In genomic region chr11:70870407-70870806, GRCm38 (mm10) we compare ENCODE assay signal across 8 mouse cellular contexts. TPM values are rescaled to one million over a fixed set of nuclear protein-coding genes. Genes with fewer than 3 reads are reported as not detected.
DNase-seq lines count a peak whose midpoint lies in the region; ATAC-seq lines count a peak whose summit lies in the region.

No protein-coding gene starts in this region.

- no peak overlapping the region for H3K4me2 ChIP-seq in liver, embryonic 12.5 days

- H3K36me3 ChIP-seq in liver, embryonic 12.5 days, result 0 out of 2 replicates have a peak, but pooled peaks cover 3% of the 10 kb centered on the region

- no peaks in the 10 kb centered on the region for H3K27me3 ChIP-seq in liver, embryonic 12.5 days (replicated peaks)

- H3K27ac ChIP-seq in liver, embryonic 12.5 days, result no peak overlapping the region

- 92% methylated on average over 1 of the region's 1 CpGs for WGBS in liver, embryonic 12.5 days (ENCODE audit: insufficient replicate concordance)

- no peaks in the 10 kb centered on the region for H3K9me3 ChIP-seq in liver, embryonic 12.5 days (replicated peaks)

- intact Hi-C loops in heart, postnatal 36 days (cut with DNase I), result no loop called here
- intact Hi-C loops in left cerebral cortex, postnatal 14 days (cut with DNase I), result no loop called here

- no peak for ATAC-seq in liver, embryonic 12.5 days

- H3K9ac ChIP-seq in liver, embryonic 12.5 days, result no peak overlapping the region

- DNase-seq in spleen, postnatal 36 days (ENCODE audit: low spot score in 2 of 2), result peak; percentile 10 to 21
- DNase-seq in spleen, adult 12 weeks (ENCODE audit: low spot score), result no peak
- DNase-seq in cerebellum, postnatal 4 days (ENCODE audit: low spot score in 2 of 2), result peak; percentile 20 to 57
- peak; percentile 73 to 74 for DNase-seq in heart, postnatal 36 days
- DNase-seq in left cerebral cortex, postnatal 14 days (ENCODE audit: low spot score in 2 of 2), result peak; percentile 59 to 70
- DNase-seq in skeletal muscle tissue, adult 2 months (ENCODE audit: low read depth, low spot score), result peak; percentile 79
- no peak for DNase-seq in spleen, adult 18-20 months

- peaks cover 47% of the 10 kb centered on the region for H3K4me1 ChIP-seq in liver, embryonic 12.5 days

- no peak overlapping the region for H3K4me3 ChIP-seq in liver, embryonic 12.5 days

RNA-seq across cellular contexts. Expression of gene Rabep1, which starts 25.8 kb away (rescaled TPM):
- total RNA-seq in heart, postnatal 36 days (2021), result 10 to 100 TPM; 35.9 to 36.5 TPM
- 100 to 1,000 TPM; 110 to 118 TPM for total RNA-seq in left cerebral cortex, postnatal 14 days (2021)
- polyA plus RNA-seq in liver, embryonic 12.5 days (2016; fragmentation: Nextera tagmentation; extraction: Ambion mirVana), result 21.1 and 23.0 TPM in 2 replicates

RNA-seq across cellular contexts. Expression of gene Scimp, which starts 58.0 kb away (rescaled TPM):
- under 1 TPM; 0.47 to 0.89 TPM for total RNA-seq in heart, postnatal 36 days (2021)
- total RNA-seq in left cerebral cortex, postnatal 14 days (2021), result not detected
- 0.26 and 0.41 TPM in 2 replicates for polyA plus RNA-seq in liver, embryonic 12.5 days (2016; fragmentation: Nextera tagmentation; extraction: Ambion mirVana)

Comparison
In these comparisons a context has a peak if more than half of its experiments do, and no peak if none do; other contexts are left out.
1. DNase-seq: peak in spleen, postnatal 36 days (2 of 2), cerebellum, postnatal 4 days (2 of 2), heart, postnatal 36 days (2 of 2), left cerebral cortex, postnatal 14 days (2 of 2) and skeletal muscle tissue, adult 2 months (single experiment); none in spleen, adult 12 weeks (single experiment) and spleen, adult 18-20 months (0 of 2).